Mouse (Mus musculus): Measurements from ENCODE around the gene Clstn3.
"Not testable (repeated sequence)": the region's sequence is repeated elsewhere in the genome, so short reads cannot be mapped to it uniquely, and the experiment has no call there.

Clstn3 gene

GRCm38 (mm10) chr6:124414150-124414926, 50.3 kb downstream of the Clstn3 start:
- DNase-seq (ENCODE audit: low spot score in 2 of 2): no peak

- DNase-seq (ENCODE audit: low spot score in 2 of 2): no peak
Measured at GRCm38 (mm10) chr6:124413770-124414149, 50.8 kb downstream of the Clstn3 start.

GRCm38 (mm10) chr6:124408355-124408754, 56.2 kb downstream of the Clstn3 start:
- no peak for DNase-seq (ENCODE audit: low spot score in 2 of 2)

- no peak for DNase-seq (ENCODE audit: low spot score in 2 of 2)
Measured at GRCm38 (mm10) chr6:124407180-124407579, 57.4 kb downstream of the Clstn3 start.

- no peak for DNase-seq (ENCODE audit: low spot score in 2 of 2)
Measured at GRCm38 (mm10) chr6:124406326-124406725, 58.3 kb downstream of the Clstn3 start.

GRCm38 (mm10) chr6:124399738-124400137, 64.9 kb downstream of the Clstn3 start:
- DNase-seq (ENCODE audit: low spot score in 2 of 2): no peak

GRCm38 (mm10) chr6:124394991-124395390, 69.6 kb downstream of the Clstn3 start:
- DNase-seq (ENCODE audit: low spot score in 2 of 2): not testable (repeated sequence)

Data from frontal cortex, postnatal 25 days (tissue).